Mouse (Mus musculus) lung, postnatal 10 days (tissue): ENCODE measurements around the gene Asic4.

Experiments used
- DNase-seq: peaks from one replicate; pipeline ENCODE4 v3.0.0; 2021

The Asic4 gene

DNA sequence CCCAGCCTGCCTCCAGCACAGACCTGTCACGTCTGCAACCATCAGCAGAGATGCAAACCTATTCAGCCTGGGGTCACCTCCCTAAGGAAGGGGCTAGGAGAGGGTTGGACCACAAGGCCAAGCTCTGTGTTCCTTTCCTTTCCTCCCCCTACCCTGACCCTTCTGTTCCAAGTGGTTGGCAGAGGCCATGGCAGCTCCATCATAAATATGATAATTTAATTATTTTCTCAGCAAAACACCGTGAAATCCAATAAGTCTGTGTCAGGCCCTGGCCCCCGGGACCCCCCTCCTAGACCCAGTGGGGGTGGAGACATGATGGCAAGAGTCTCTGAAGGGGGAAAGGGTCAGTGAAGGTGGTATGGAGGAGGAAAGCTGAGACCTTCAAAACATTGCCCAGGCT, 6.0 kb upstream of the Asic4 start:
- DNase-seq: no peak

GRCm38 (mm10) chr1:75445141-75445701, 5.0 kb upstream of the Asic4 start:
- peak; percentile 43 for DNase-seq

DNA sequence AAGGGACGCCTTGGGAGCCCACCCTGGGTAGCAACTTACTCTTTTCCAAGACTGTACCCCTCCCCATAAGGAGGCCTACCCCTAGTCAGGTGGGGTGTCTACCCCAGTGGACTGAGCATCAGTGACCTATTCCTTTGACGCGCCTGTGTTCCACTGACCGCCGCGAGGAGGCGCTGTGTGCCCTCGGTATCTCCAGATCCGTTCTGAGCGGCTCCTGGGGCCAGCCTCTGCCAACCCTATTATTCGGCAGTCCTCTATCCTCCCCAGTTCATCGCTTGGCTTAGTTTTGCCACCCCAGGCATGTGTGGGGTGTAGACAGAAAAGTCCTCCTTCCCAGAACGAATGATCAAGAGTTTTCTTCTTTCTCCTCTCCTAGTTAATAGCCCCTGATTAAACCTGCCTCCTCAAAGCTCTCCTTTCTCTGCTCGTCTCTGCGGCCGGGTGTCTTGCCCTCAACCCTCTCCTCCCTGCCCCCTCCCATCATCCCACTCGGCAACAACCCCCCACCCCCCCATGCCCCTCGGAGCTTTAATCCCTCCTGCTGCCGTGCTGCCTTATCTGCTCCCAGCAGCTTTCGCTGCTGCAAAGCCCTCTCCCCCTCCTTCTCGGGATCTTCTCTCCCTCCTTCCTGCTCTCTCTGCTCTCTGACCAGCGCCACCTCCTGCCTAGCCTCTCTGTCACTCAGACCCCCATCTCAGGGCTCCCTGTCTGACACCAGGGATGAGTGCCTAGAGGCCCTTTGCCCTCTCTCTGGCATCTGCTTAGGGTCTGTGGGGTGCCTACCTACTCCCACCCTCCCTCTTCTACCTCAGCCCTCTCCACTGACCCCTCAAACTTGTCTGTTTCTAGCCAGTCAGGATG, 4.3 kb upstream of the Asic4 start:
- peak; percentile 86 for DNase-seq

GRCm38 (mm10) chr1:75446656-75447055, 3.6 kb upstream of the Asic4 start:
- DNase-seq: peak; percentile 49

GRCm38 (mm10) chr1:75447265-75448051, 2.8 kb upstream of the Asic4 start:
- DNase-seq: peak; percentile 63

DNA sequence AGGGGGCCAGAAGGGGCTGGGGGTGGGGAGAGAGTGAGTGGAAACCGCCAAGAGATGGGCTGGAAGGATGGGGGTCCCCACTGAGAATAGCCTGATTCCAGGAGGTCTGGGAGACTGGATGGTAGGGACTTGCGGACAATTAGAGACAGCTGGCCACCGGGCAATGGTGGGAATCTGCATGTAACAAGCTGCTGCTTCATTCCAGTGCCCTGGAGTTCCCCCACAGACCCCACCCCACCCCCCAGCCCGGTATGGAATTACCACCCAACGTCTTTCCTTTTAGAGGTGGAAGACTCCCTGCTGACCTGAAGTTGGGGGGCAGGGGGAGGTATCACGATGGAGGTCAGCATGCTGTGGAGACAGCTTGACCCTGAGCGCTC, 2.2 kb upstream of the Asic4 start:
- DNase-seq: no peak

GRCm38 (mm10) chr1:75448937-75449336, 1.3 kb upstream of the Asic4 start:
- no peak for DNase-seq

- DNase-seq: no peak
These were observed 680 bp upstream of the Asic4 start for GRCm38 (mm10) chr1:75449377-75450135.

- no peak for DNase-seq
These were observed 1.7 kb downstream of the Asic4 start for GRCm38 (mm10) chr1:75451900-75452299.

DNA sequence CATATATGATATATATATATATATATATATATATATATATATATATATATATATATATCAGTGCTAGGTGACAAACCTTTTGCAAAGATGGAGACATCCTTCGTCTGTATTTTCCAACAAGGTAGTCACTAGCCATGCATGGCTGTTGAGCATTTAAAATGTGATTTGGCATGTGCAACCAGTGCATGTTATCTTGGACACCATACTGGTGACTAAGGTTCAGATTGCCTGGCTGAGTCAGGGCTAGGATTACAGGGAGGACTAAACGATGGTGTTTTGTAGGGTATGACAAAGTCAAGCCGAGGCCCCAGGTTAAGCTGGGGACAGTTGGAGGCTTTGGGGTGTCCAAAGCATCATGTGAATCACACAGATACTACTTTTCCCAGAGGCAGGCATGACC, 5.2 kb downstream of the Asic4 start:
- DNase-seq: no peak

GRCm38 (mm10) chr1:75455948-75456347, 5.7 kb downstream of the Asic4 start:
- no peak for DNase-seq

GRCm38 (mm10) chr1:75456746-75457564, 6.7 kb downstream of the Asic4 start:
- no peak for DNase-seq

DNA sequence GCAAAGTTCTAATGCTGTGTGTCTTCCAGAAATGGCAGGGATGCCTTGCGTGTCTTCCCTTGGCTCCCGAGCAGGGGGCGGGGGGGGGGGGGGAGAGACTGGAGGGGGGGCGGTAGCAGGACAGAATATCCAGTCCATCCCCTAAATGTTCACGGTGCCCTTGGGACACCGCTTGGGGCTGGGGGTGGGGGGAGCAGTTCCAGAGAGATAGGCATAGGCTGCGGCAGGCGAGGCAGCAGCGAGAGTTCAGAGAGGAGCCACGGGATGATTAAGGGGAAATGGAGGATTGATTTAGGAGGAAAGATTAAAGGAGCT, 7.4 kb downstream of the Asic4 start:
- DNase-seq: no peak

DNA sequence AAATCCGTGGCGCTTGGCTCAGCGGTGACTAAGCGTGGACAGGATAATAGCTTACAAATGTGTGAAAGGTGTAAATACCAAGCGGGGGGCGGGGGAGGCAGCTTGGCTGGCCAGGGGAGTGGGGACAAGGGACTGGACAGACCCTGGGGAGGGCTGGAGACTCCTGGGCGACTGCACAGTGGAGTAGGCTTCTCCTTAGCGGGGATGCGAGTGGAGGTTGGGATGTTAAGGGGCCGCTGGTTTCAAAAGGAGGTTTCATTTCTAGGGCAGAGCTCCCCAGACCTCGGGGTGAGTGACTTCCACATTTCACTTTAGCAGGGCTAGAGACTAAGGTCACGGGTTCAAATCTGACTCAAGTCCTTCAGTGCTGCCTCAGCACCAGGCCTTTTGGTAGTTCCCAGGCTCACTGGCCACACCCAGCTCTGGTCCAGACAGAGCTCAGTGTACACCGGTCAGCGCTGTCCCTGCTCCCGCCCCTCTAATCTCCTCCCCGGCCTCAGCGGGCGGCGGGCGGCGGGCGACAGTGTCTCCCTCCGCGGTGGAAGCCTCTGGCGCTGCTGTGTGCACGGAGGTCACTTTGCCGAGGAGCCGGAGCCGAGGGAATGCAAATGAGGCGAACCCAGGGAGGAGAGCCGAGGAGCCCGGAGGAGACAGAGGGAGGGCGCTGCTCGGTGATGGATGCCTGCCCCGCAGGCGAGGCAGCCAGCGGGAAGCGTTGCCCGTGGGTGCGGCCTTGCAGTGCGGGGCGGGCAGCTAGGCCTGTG, 8.0 kb downstream of the Asic4 start:
- DNase-seq: peak; percentile 54

DNA sequence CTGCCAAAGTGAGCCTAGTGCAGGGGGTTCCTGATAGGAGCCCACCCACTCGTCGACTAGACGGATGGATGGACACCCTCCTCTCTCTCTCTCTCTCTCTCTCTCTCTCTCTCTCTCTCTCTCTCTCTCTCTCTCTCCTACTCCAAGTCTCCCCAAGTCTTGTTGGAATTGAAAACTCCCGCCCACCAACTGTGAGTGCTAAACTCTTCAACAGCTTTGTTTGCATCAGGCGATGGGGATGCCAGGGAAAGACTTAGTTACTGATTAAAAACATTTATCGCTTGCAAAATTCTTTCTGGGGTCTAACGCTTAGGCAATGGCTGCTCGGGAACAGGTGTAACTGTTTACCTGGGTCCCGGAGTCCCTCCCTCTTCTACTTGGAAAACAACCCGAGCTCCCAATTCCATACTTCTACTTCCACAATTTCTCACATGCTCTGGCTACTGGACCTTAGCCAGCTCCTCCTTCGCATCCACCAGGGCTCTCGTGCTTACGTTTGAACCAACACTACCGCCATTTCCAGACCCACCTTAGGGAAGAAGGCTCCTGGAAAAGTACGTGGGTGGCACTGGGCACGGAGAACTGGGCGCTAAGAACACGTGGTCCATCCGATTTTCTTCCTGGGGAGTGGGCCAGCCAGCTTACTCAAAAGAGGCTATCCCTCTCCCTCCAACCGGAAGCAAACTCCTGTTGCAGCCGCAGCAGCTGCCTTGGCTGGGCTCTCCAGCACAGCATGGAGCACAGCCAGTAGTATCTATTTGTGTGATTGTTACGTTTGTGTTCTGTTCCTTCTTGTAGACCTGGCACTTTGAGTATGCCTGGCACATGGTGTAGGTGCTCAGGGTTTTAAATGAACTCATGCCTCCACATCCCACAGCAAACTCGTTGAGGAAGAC, 8.8 kb downstream of the Asic4 start:
- peak; percentile 44 for DNase-seq

DNA sequence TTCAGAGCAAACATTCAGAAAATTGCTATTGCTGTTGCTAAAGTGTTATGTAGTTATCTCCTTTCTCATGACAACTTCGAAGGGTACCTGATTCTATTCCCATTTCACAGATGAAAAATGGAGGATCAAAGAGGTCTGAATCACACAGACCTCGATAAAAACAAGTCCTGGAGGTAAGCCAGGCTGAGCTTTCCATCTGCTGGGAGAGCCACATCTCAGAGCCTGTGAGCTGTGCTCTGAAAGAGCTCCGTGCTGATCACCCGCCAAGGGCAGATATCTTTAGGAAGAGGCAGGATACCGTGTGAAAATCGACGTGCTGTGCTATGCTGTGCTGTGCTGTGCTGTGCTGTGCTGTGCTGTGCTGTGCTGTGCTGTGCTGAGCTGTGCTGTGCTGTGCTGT, 10.1 kb downstream of the Asic4 start:
- no peak for DNase-seq

- no peak for DNase-seq
These were observed 12.4 kb downstream of the Asic4 start for GRCm38 (mm10) chr1:75462636-75463035.

GRCm38 (mm10) chr1:75463652-75464204, 13.5 kb downstream of the Asic4 start:
- DNase-seq: no peak

DNA sequence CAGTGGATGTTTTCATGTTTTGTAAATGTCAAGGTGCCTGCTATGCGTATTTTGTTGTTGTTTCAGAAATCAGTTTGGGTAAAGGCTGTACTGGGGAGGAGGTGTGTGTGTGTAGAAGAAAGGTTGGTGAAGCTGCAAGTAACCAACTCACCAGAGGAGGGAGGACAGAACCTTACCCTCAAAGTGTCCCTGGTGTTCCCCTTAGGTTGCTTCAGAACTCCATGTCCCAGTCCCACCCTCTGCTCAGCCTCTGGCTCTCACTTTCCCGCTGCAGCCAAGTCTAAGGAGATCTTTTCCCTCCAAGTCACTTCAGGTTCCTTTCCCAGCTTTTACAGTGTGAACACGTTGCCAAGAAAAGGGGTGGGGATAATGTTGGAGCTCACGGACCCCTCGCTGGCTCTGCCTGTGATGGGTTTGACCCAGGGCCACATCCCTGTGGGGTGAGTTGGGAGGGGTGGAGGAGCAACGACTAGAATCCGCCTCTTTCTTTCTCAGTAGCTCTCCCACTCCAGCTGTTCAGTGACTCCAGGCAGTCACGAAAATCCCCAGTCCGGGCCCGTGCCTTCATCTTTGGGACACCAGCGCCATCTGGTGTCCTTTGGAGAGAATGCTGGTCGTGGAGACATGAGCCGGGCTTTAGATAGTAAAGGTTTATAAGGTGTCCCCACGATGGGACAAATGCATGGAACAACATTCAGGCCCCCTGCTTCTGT, 17.1 kb downstream of the Asic4 start:
- peak; percentile 84 for DNase-seq
